Mouse (Mus musculus) CH12.LX (cell line): ENCODE results near the gene Cacng8. TPM values are rescaled to one million over a fixed set of nuclear protein-coding genes. Genes with fewer than 3 reads are reported as not detected.

Experiments
- DNase-seq: peaks from one replicate; pipeline ENCODE4 v3.0.0-alpha.2; 2013; ENCODE audit errors: extremely low read depth
- H3K27ac ChIP-seq: 2 replicates; pipeline ENCODE4 v1.5.1; 2012; ENCODE audit warnings: low read depth, mild to moderate bottlenecking, control low read depth, moderate library complexity; ENCODE audit not compliant: insufficient read depth
- H3K27me3 ChIP-seq: replicated peaks from 2 replicates; pipeline ENCODE3; 2012; ENCODE audit warnings: inconsistent platforms
- H3K36me3 ChIP-seq, 2 experiments: replicated peaks in 1 of 2; 2 replicates each; pipeline versions ENCODE3 to v1.6.1; 2012; ENCODE audit warnings: inconsistent platforms in 1 of 2, low read length in 1 of 2, mild to moderate bottlenecking in 1 of 2, mixed read lengths in 1 of 2, moderate library complexity in 1 of 2; ENCODE audit not compliant: control insufficient read depth in 1 of 2, insufficient read depth in 1 of 2
- H3K4me1 ChIP-seq, 2 experiments: 2 replicates each; pipeline ENCODE4 v1.6.1; 2012; ENCODE audit warnings: inconsistent platforms in 1 of 2, moderate library complexity in 1 of 2; ENCODE audit not compliant: insufficient read depth in 2 of 2, control insufficient read depth in 1 of 2
- H3K4me2 ChIP-seq: 2 replicates; pipeline ENCODE4 v1.6.1; 2012; ENCODE audit warnings: low read depth, mild to moderate bottlenecking, control low read depth; ENCODE audit not compliant: poor library complexity, insufficient read depth, severe bottlenecking
- H3K4me3 ChIP-seq, 3 experiments: fragments of 150-350 bp in 1 of 3; sonication (generic) in 1 of 3; replicated peaks in 1 of 3; 2 replicates each; pipeline versions ENCODE3 to v1.5.1; 2011 to 2012; ENCODE audit warnings: low read depth in 2 of 3, low read length in 2 of 3, mild to moderate bottlenecking in 2 of 3, moderate library complexity in 2 of 3, control low read depth in 1 of 3, improper control_type of control experiment in 1 of 3, inconsistent platforms in 1 of 3, mixed read lengths in 1 of 3; ENCODE audit not compliant: poor library complexity in 1 of 3
- H3K79me2 ChIP-seq: replicated peaks from 2 replicates; pipeline ENCODE4 v1.6.1; 2012; ENCODE audit warnings: mild to moderate bottlenecking, moderate library complexity; ENCODE audit not compliant: control insufficient read depth, poor library complexity, insufficient read depth, severe bottlenecking; ENCODE audit errors: extremely low read depth
- H3K9ac ChIP-seq: 2 replicates; pipeline ENCODE4 v1.6.1; 2012; ENCODE audit warnings: low read depth, mild to moderate bottlenecking, control low read depth, moderate library complexity; ENCODE audit not compliant: insufficient read depth
- H3K9me3 ChIP-seq: replicated peaks from 2 replicates; pipeline ENCODE3; 2012; ENCODE audit warnings: low read length, inconsistent platforms, mixed read lengths
- CHD2 ChIP-seq: IDR thresholded peaks from 2 replicates; pipeline ENCODE4 v1.6.1; 2011; ENCODE audit warnings: low read length, improper control_type of control experiment
- CTCF ChIP-seq, 2 experiments: IDR thresholded peaks in 1 of 2; conservative IDR thresholded peaks in 1 of 2; 2 replicates each; pipeline ENCODE4 v1.5.1; 2011 to 2012; ENCODE audit warnings: low read depth in 2 of 2, low read length in 2 of 2, improper control_type of control experiment in 1 of 2, inconsistent platforms in 1 of 2, mild to moderate bottlenecking in 1 of 2, moderate library complexity in 1 of 2
- E2F4 ChIP-seq: IDR thresholded peaks from 2 replicates; pipeline ENCODE4 v1.6.1; 2011; ENCODE audit warnings: low read depth, low read length, improper control_type of control experiment; ENCODE audit not compliant: insufficient replicate concordance
- IRF4 ChIP-seq: IDR thresholded peaks from 2 replicates; pipeline ENCODE4 v1.6.1; 2014; ENCODE audit warnings: low read depth, mild to moderate bottlenecking, inconsistent platforms, low read length, improper control_type of control experiment
- MAFK ChIP-seq: IDR thresholded peaks from 2 replicates; pipeline ENCODE4 v1.6.1; 2011; ENCODE audit warnings: low read length, improper control_type of control experiment; ENCODE audit not compliant: insufficient replicate concordance
- MEF2A ChIP-seq: IDR thresholded peaks from 2 replicates; pipeline ENCODE4 v1.6.1; 2014; ENCODE audit warnings: low read depth, mild to moderate bottlenecking, inconsistent platforms, low read length, improper control_type of control experiment, borderline replicate concordance
- NELFE ChIP-seq: IDR thresholded peaks from 2 replicates; pipeline ENCODE4 v1.6.1; 2011; ENCODE audit warnings: low read depth, low read length, improper control_type of control experiment
- RAD21 ChIP-seq: IDR thresholded peaks from 2 replicates; pipeline ENCODE4 v1.6.1; 2011; ENCODE audit warnings: low read depth, mild to moderate bottlenecking, low read length, improper control_type of control experiment, moderate library complexity
- SMC3 ChIP-seq: IDR thresholded peaks from 2 replicates; pipeline ENCODE4 v1.6.1; 2011; ENCODE audit warnings: low read depth, low read length, improper control_type of control experiment
- TBP ChIP-seq: conservative IDR thresholded peaks from 2 replicates; pipeline ENCODE4 v1.6.1; 2011; ENCODE audit warnings: low read depth, low read length, improper control_type of control experiment
- USF1 ChIP-seq: IDR thresholded peaks from 2 replicates; pipeline ENCODE4 v1.6.1; 2014; ENCODE audit warnings: low read depth, mild to moderate bottlenecking, inconsistent platforms, low read length, improper control_type of control experiment
- ZMIZ1 ChIP-seq: IDR thresholded peaks from 2 replicates; pipeline ENCODE4 v1.6.1; 2012; ENCODE audit warnings: low read depth, mild to moderate bottlenecking, inconsistent platforms, low read length, improper control_type of control experiment
- dilution Hi-C: fragments of 300-500 bp; cut with MboI; formaldehyde crosslinking; loops from 2 replicates; pipeline ENCODE4 v1.14.3; 2020; ENCODE audit warnings: low sequenced_read_pairs; ENCODE audit not compliant: extremely low pct_unique_long_range_greater_than_20kb, extremely low pct_ligation_motif_present
- in situ Hi-C: fragments of 300-500 bp; cut with MboI; formaldehyde crosslinking; loops from 3 replicates; pipeline ENCODE4 v1.14.3; 2019; ENCODE audit warnings: low sequenced_read_pairs, low pct_ligation_motif_present, low pct_unique_long_range_greater_than_20kb, mixed read lengths
- polyA plus RNA-seq: library from polyadenylated mRNA; unstranded; fragments of >175 nt; gene quantifications from 2 replicates; pipeline ENCODE4 v1.2.1, GENCODE M21; 2012; ENCODE audit warnings: low read depth; ENCODE audit not compliant: insufficient read length
- total RNA-seq, 2 experiments: library from RNA; depleted of rRNA; stranded (reverse); fragments of 300-350 nt in 1 of 2; fragments of >200 nt in 1 of 2; gene quantifications; 2 replicates each; pipeline ENCODE4 v1.2.3; 2012 to 2014

The Cacng8 gene
- total and polyA plus RNA-seq, 3 experiments = 0.43 to 1.2 (median 0.51) TPM

- DNase-seq = no peak
- Histone ChIP-seq H3K4me3 (no peak overlapping the region), H3K4me2 (no peak overlapping the region), H3K79me2 (no peaks in the 10 kb centered on the region), H3K27me3 (no peaks in the 10 kb centered on the region), H3K9ac (no peak overlapping the region), H3K4me1 (peaks cover 2 to 63% of the 10 kb centered on the region in 2 experiments; a peak in 3 of 4 replicates), H3K27ac (no peak overlapping the region), H3K9me3 (no peaks in the 10 kb centered on the region), H3K36me3 (no peaks in the 10 kb centered on the region)
- dilution Hi-C loops (no loop called here), in situ Hi-C loops (loop anchor here (5.0 to 10.0 kb wide), 2 partner anchors 34 to 102 kb away; no protein-coding TSS in a partner anchor)
- no peak for TF ChIP-seq NELFE
Measured at GRCm38 (mm10) chr7:3446584-3446983, 56.1 kb downstream of the Cacng8 start.

DNA sequence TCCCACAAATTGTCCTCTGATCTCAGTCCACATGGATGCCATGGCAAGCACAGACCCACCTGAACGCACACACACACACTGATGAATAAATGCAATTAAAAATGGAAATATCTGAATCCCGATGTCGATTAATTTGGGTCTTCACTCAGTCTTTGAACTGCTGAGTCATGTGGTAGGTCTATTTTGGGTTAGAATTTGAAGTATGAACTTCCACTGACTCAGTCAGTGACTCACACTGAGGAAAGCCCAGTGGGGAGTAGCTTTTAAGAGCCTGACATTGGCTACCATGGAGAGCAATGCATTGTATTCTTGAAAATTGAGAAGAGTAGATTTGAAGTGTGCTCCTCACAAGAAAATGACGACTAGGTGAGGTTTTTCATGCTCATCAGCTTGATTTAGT lies 56.5 kb downstream of the Cacng8 start:
- in situ Hi-C loops (loop anchor here (5.0 to 10.0 kb wide), 2 partner anchors 35 to 102 kb away; no protein-coding TSS in a partner anchor), dilution Hi-C loops (no loop called here)
- Histone ChIP-seq H3K9ac (no peak overlapping the region), H3K36me3 (no peaks in the 10 kb centered on the region), H3K79me2 (no peaks in the 10 kb centered on the region), H3K27ac (no peak overlapping the region), H3K27me3 (no peaks in the 10 kb centered on the region), H3K4me1 (peaks cover 2 to 63% of the 10 kb centered on the region in 2 experiments; a peak in 3 of 4 replicates), H3K4me2 (no peak overlapping the region), H3K4me3 (no peak overlapping the region), H3K9me3 (no peaks in the 10 kb centered on the region)
- TF ChIP-seq MEF2A = peak; percentile 54; the same call in 1 of the 2 replicates
- TF ChIP-seq USF1 = no peak
- TF ChIP-seq CHD2 = no peak
- peak; percentile 47; the same call in 1 of the 2 replicates for TF ChIP-seq MAFK
- no peak for DNase-seq

- Histone ChIP-seq H3K4me3 (no peak overlapping the region), H3K36me3 (no peaks in the 10 kb centered on the region), H3K27ac (no peak overlapping the region), H3K4me1 (peaks cover 2 to 67% of the 10 kb centered on the region in 2 experiments; a peak in 3 of 4 replicates), H3K9me3 (no peaks in the 10 kb centered on the region), H3K27me3 (no peaks in the 10 kb centered on the region), H3K9ac (no peak overlapping the region), H3K79me2 (no peaks in the 10 kb centered on the region), H3K4me2 (no peak overlapping the region)
- dilution Hi-C loops = no loop called here
- DNase-seq = peak; percentile 66
- in situ Hi-C loops = loop anchor here (5.0 to 10.0 kb wide), 2 partner anchors 37 to 104 kb away; no protein-coding TSS in a partner anchor
- TF ChIP-seq IRF4 = peak; percentile 17; the same call in 1 of the 2 replicates
- TF ChIP-seq CTCF (conservative IDR thresholded peaks at IDR 0.05 in 1 of 2, IDR thresholded peaks at IDR 0.05 in 1 of 2; ENCODE audit: low read depth in 2 of 2, low read length in 2 of 2) = peak; percentile 63 to 86
- TF ChIP-seq TBP = no peak
- TF ChIP-seq RAD21 = peak; percentile 76
- peak; percentile 84 for TF ChIP-seq MAFK
- peak; percentile 82 for TF ChIP-seq SMC3
- no peak for TF ChIP-seq E2F4
- no peak for TF ChIP-seq ZMIZ1
Measured at GRCm38 (mm10) chr7:3448737-3449454, 58.4 kb downstream of the Cacng8 start.
